Mouse (Mus musculus) testis, adult 2 months (tissue): ENCODE data around the gene Cbx1. TPM values are rescaled to one million over a fixed set of nuclear protein-coding genes. Genes with fewer than 3 reads are reported as not detected.
A peak's percentile ranks its signal among the peaks of the same experiment; 100 is the strongest.

Experiments
- H3K27ac ChIP-seq: fragments of 200-500 bp; 2 replicates; pipeline ENCODE4 v1.5.1; 2012; ENCODE audit warnings: low read depth, low read length; ENCODE audit not compliant: control insufficient read depth, insufficient read depth
- H3K27me3 ChIP-seq: fragments of 200-500 bp; 2 replicates; pipeline ENCODE4 v1.6.1; 2012; ENCODE audit warnings: mild to moderate bottlenecking, low read length, moderate library complexity; ENCODE audit not compliant: control insufficient read depth, insufficient read depth
- H3K36me3 ChIP-seq: fragments of 200-500 bp; 2 replicates; pipeline ENCODE4 v1.6.1; 2012; ENCODE audit warnings: mild to moderate bottlenecking, low read length; ENCODE audit not compliant: control insufficient read depth, insufficient read depth
- H3K4me1 ChIP-seq: fragments of 200-500 bp; 2 replicates; pipeline ENCODE4 v1.6.1; 2012; ENCODE audit warnings: low read length; ENCODE audit not compliant: control insufficient read depth, insufficient read depth
- H3K4me3 ChIP-seq: fragments of 200-500 bp; 2 replicates; pipeline ENCODE4 v1.5.1; 2012; ENCODE audit warnings: low read depth, mild to moderate bottlenecking, low read length, moderate library complexity, mixed read lengths; ENCODE audit not compliant: control insufficient read depth
- CTCF ChIP-seq: fragments of 200-500 bp; IDR thresholded peaks from 2 replicates; pipeline ENCODE4 v1.5.1; 2012; ENCODE audit warnings: low read depth, mild to moderate bottlenecking, inconsistent platforms, low read length, moderate library complexity; ENCODE audit not compliant: control insufficient read depth, insufficient read depth, insufficient replicate concordance
- POLR2A ChIP-seq: fragments of 200-500 bp; IDR thresholded peaks from 2 replicates; pipeline ENCODE4 v1.6.1; 2012; ENCODE audit warnings: low read depth, mild to moderate bottlenecking, inconsistent platforms, low read length, moderate library complexity; ENCODE audit not compliant: control insufficient read depth
- polyA plus RNA-seq: library from polyadenylated mRNA; depleted of rRNA; stranded (reverse); fragments of >200 nt; gene quantifications from 2 replicates; pipeline ENCODE4 v1.2.3, GENCODE M21; 2012

Gene Cbx1
- polyA plus RNA-seq, 1 experiment = 16.6 TPM

DNA sequence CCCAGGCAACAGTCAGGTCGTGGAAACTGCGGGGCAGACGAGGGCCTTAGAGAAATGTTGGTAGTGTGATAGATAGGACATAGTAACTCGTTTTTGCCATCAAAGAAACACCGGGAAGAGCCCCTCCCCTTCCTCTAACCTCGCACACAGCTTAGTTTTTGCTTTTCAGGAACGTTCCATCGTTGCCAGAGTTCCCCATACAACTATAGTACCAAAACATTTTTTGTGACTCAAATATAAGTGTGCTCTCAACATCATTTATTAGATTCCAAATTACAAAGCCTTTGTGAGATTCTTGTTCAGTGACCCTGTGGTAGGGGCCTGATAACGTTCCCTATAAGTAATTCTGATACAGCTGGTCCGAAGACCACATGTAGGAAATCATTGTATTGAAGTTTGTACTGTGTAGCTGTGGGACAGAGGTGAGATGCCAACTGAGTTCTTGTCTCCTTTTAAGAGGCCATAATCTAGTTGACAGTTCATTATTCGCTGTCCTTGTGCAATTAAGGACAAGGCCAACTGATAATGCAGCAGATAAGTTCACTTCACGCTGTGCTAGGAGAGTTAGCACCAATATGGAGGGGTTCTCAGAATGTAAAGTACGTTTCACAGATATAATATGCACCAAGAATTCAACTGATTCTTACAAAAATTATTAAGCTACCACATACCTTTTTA lies 41.8 kb downstream of the Cbx1 start:
- no peaks in the 10 kb centered on the region for H3K27me3 ChIP-seq
- peak overlapping the region; percentile 96 for H3K4me3 ChIP-seq
- peak overlapping the region; percentile 99 for H3K27ac ChIP-seq
- TF ChIP-seq CTCF (peak; percentile 8; the same call in 1 of the 2 replicates), POLR2A (no peak)
- H3K36me3 ChIP-seq = no peaks in the 10 kb centered on the region
- peaks cover 14% of the 10 kb centered on the region for H3K4me1 ChIP-seq

DNA sequence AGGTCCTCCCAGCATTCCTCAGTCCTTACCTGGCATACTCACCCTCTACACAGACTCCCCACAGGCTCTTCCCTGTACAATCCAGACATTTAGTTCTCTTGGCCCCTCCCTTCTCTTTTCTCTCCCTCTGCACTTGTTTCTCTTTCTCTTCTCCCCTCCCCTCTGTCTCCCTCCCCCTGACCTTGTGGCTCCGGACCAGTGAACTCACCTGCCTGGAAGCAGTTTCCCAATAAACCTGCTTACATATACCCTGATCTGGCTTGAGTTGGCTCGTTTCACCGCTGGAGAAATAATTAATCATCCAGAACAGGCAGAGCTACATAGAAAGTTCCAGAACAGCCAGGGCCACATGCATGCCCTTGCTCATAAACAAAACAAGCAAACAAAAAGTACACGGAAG lies 42.6 kb downstream of the Cbx1 start:
- peaks cover 14% of the 10 kb centered on the region for H3K4me1 ChIP-seq
- no peak overlapping the region for H3K4me3 ChIP-seq
- H3K36me3 ChIP-seq = no peaks in the 10 kb centered on the region
- peak overlapping the region; percentile 30; the same call in 1 of the 2 replicates for H3K27ac ChIP-seq
- TF ChIP-seq CTCF (no peak), POLR2A (no peak)
- no peaks in the 10 kb centered on the region for H3K27me3 ChIP-seq

GRCm38 (mm10) chr11:96832541-96832940 lies 43.6 kb downstream of the Cbx1 start:
- no peak overlapping the region for H3K4me3 ChIP-seq
- H3K36me3 ChIP-seq = no peaks in the 10 kb centered on the region
- no peaks in the 10 kb centered on the region for H3K27me3 ChIP-seq
- TF ChIP-seq POLR2A = no peak
- TF ChIP-seq CTCF = no peak
- no peak overlapping the region for H3K27ac ChIP-seq
- H3K4me1 ChIP-seq = peaks cover 8% of the 10 kb centered on the region

DNA sequence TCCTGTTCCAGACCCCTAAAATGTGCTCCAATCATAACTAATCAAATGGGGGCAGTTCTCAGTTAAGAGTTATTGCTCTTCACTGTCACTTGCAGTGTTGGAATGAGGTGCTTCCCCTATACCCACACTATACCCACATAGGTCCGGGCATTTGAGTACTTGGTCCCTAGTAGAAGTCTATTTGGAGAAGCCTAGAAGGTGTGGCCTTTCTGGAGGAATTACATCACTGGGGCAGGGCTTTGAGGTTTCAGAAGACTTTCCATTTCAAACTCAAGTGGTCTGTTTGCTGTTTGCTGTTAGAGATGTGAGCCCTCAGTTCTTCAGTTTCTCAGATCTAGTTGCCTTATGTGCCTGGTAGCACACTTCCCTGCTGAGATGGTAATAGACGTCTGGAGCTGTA lies 44.0 kb downstream of the Cbx1 start:
- peaks cover 6% of the 10 kb centered on the region for H3K4me1 ChIP-seq
- H3K27me3 ChIP-seq = no peaks in the 10 kb centered on the region
- H3K36me3 ChIP-seq = no peaks in the 10 kb centered on the region
- H3K4me3 ChIP-seq = no peak overlapping the region
- TF ChIP-seq CTCF (no peak), POLR2A (no peak)
- no peak overlapping the region for H3K27ac ChIP-seq

GRCm38 (mm10) chr11:96834127-96834526 lies 45.2 kb downstream of the Cbx1 start:
- H3K36me3 ChIP-seq = no peaks in the 10 kb centered on the region
- no peak overlapping the region for H3K27ac ChIP-seq
- H3K27me3 ChIP-seq = no peaks in the 10 kb centered on the region
- H3K4me1 ChIP-seq = peaks cover 3% of the 10 kb centered on the region
- TF ChIP-seq CTCF (no peak), POLR2A (no peak)
- no peak overlapping the region for H3K4me3 ChIP-seq

- Histone ChIP-seq H3K4me1 (no peaks in the 10 kb centered on the region), H3K4me3 (no peak overlapping the region), H3K27ac (no peak overlapping the region), H3K27me3 (no peaks in the 10 kb centered on the region), H3K36me3 (no peaks in the 10 kb centered on the region)
- peak; percentile 30; the same call in 1 of the 2 replicates for TF ChIP-seq CTCF
- no peak for TF ChIP-seq POLR2A
Observed at GRCm38 (mm10) chr11:96837298-96837697, 48.4 kb downstream of the Cbx1 start.

DNA sequence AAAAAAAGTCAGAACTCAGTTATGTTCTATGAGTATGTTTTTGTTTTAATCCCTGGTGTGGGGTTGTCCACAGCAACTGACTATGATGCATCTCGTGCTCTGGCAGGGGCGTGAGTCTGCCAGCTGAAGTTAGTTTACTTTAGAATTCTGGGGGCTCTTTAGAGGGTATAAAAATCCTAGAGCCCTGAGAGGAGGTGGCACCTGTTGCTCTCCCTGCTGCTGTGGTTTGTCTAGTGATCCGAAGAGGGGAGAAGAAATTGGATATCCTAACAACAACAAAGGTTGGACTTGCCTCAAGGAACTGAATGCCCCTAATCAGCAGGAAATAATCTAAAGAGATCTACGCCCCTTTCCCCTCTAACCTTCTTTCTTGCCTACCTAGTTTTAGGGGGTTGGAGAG lies 49.4 kb downstream of the Cbx1 start:
- Histone ChIP-seq H3K36me3 (no peaks in the 10 kb centered on the region), H3K27me3 (no peaks in the 10 kb centered on the region)

More for the DNA sequence above, 49.4 kb downstream of the Cbx1 start:
- H3K4me1 ChIP-seq = no peaks in the 10 kb centered on the region; the same call in 1 of the 2 replicates
- no peak for TF ChIP-seq POLR2A
- no peak for TF ChIP-seq CTCF
- no peak overlapping the region for H3K27ac ChIP-seq
- H3K4me3 ChIP-seq = no peak overlapping the region
